Mouse (Mus musculus) heart, adult 2 months (tissue): ENCODE measurements around the gene Mgat5.

Source experiments
- CTCF ChIP-seq: fragments of 200-600 bp; IDR thresholded peaks from 2 replicates; pipeline ENCODE4 v1.8.1; 2022; ENCODE audit warnings: antibody characterized with exemption, mild to moderate bottlenecking, moderate library complexity
- EP300 ChIP-seq: fragments of 200-500 bp; IDR thresholded peaks from 2 replicates; pipeline ENCODE4 v1.6.1; 2011; ENCODE audit warnings: low read depth, low read length, control low read depth; ENCODE audit not compliant: insufficient read depth
- POLR2A ChIP-seq: fragments of 200-500 bp; IDR thresholded peaks from 2 replicates; pipeline ENCODE4 v1.6.1; 2011; ENCODE audit warnings: mild to moderate bottlenecking, low read depth, low read length, control low read depth; ENCODE audit not compliant: insufficient read depth

- TF ChIP-seq CTCF = no peak
- TF ChIP-seq EP300 = no peak
- TF ChIP-seq POLR2A = no peak
These were observed 8.0 kb downstream of the Mgat5 start for GRCm38 (mm10) chr1:127212812-127213211.
